Mouse (Mus musculus) intestine, postnatal 0 days (tissue): ENCODE results near the gene Stambpl1. TPM values are rescaled to one million over a fixed set of nuclear protein-coding genes. Genes with fewer than 3 reads are reported as not detected.

Experiments used
- ATAC-seq: fragments of 200-750 bp; cut with Nextera tagmentation; 2 replicates; pipeline ENCODE4 v1.8.0; 2017; ENCODE audit warnings: mild to moderate bottlenecking, moderate TSS enrichment, moderate library complexity
- H3K27ac ChIP-seq: fragments of 300-500 bp; sonication (generic); 2 replicates; pipeline ENCODE4 v1.5.1; 2014; ENCODE audit warnings: mild to moderate bottlenecking, low read depth, low read length, moderate library complexity
- H3K27me3 ChIP-seq: fragments of 300-500 bp; sonication (generic); replicated peaks from 2 replicates; pipeline ENCODE4 v1.6.1; 2014; ENCODE audit warnings: low read length, mixed read lengths; ENCODE audit not compliant: control insufficient read depth, insufficient read depth
- H3K36me3 ChIP-seq: fragments of 300-500 bp; sonication (generic); 2 replicates; pipeline ENCODE4 v1.6.1; 2014; ENCODE audit warnings: mild to moderate bottlenecking, moderate library complexity; ENCODE audit not compliant: control insufficient read depth, insufficient read depth
- H3K4me1 ChIP-seq: fragments of 300-500 bp; sonication (generic); replicated peaks from 2 replicates; pipeline ENCODE4 v1.6.1; 2014; ENCODE audit warnings: antibody characterized with exemption, low read length, mixed read lengths; ENCODE audit not compliant: control insufficient read depth, insufficient read depth
- H3K4me2 ChIP-seq: fragments of 300-500 bp; sonication (generic); replicated peaks from 2 replicates; pipeline ENCODE4 v1.6.1; 2014; ENCODE audit warnings: low read depth, mild to moderate bottlenecking, moderate library complexity
- H3K4me3 ChIP-seq: fragments of 300-500 bp; sonication (generic); 2 replicates; pipeline ENCODE4 v1.5.1; 2014; ENCODE audit warnings: low read depth, low read length
- H3K9ac ChIP-seq: fragments of 300-500 bp; sonication (generic); 2 replicates; pipeline ENCODE4 v1.6.1; 2014; ENCODE audit warnings: mild to moderate bottlenecking, low read depth, low read length
- H3K9me3 ChIP-seq: fragments of 300-500 bp; sonication (generic); 2 replicates; pipeline ENCODE4 v1.6.1; 2016; ENCODE audit warnings: mixed run types; ENCODE audit not compliant: control insufficient read depth
- CTCF ChIP-seq: sonication (generic); IDR thresholded peaks from 2 replicates; pipeline ENCODE4 v1.5.1; 2016; ENCODE audit warnings: low read depth, mild to moderate bottlenecking, control low read depth, antibody characterized with exemption, moderate library complexity
- WGBS: fragments of 180-500 bp; shearing (Covaris S2); extraction: QIAGEN DNeasy Blood & Tissue Kit; methylation state at CpG from one replicate; pipeline ENCODE4 v1.1.7; 2014; 5-methylcytosine and 5-hydroxymethylcytosine counted together
- polyA plus RNA-seq: library from polyadenylated mRNA; unstranded; fragments of >200 nt; fragmentation: Nextera tagmentation; extraction: Ambion mirVana; gene quantifications from 2 replicates; pipeline ENCODE4 v1.2.1, GENCODE M21; 2015

Gene Stambpl1
- polyA plus RNA-seq, 1 experiment from 2014 or later, result 14.8 TPM

- 76% methylated on average over 8 of the region's 8 CpGs for WGBS
- TF ChIP-seq CTCF, result no peak
- ATAC-seq, result no peak
- H3K4me3 ChIP-seq, result no peak overlapping the region
- H3K4me1 ChIP-seq, result peaks cover 1% of the 10 kb centered on the region; the same call in 1 of the 2 replicates
- H3K27ac ChIP-seq, result no peak overlapping the region
- H3K4me2 ChIP-seq, result no peak overlapping the region
- H3K9ac ChIP-seq, result no peak overlapping the region
- no peaks in the 10 kb centered on the region for H3K27me3 ChIP-seq
- H3K36me3 ChIP-seq, result no peaks in the 10 kb centered on the region
- no peaks in the 10 kb centered on the region for H3K9me3 ChIP-seq
Measured at GRCm38 (mm10) chr19:34206760-34207440, 14.9 kb downstream of the Stambpl1 start.

DNA sequence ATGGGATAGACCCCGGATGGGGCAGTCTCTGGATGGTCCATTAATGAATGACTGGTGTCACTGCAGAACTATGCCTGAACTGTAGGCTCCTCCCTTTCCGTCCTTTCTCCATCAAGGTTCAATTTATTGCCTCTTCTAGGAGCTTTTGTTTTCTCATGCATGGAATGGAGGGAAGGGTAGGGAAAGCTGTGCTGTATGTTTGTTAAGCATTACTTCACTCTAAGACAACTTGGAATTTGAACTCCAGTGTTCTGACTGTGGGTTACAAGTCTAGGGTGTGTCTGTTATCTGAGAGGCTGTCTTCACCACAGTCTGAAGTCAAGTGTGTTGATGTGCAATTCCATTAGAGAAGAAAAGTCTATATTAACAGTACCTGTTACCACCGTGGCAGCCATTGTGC is 17.0 kb downstream of the Stambpl1 start:
- TF ChIP-seq CTCF, result no peak
- Histone ChIP-seq H3K4me2 (peak overlapping the region; percentile 39; the same call in 1 of the 2 replicates), H3K36me3 (0 out of 2 replicates have a peak, but pooled peaks cover under 1% of the 10 kb centered on the region), H3K27ac (peak overlapping the region; percentile 54), H3K9ac (no peak overlapping the region), H3K4me3 (no peak overlapping the region), H3K9me3 (no peaks in the 10 kb centered on the region), H3K4me1 (peaks cover 10% of the 10 kb centered on the region; the same call in 1 of the 2 replicates), H3K27me3 (no peaks in the 10 kb centered on the region)
- 49% methylated on average over 3 of the region's 3 CpGs for WGBS
- ATAC-seq, result peak; percentile 97

DNA sequence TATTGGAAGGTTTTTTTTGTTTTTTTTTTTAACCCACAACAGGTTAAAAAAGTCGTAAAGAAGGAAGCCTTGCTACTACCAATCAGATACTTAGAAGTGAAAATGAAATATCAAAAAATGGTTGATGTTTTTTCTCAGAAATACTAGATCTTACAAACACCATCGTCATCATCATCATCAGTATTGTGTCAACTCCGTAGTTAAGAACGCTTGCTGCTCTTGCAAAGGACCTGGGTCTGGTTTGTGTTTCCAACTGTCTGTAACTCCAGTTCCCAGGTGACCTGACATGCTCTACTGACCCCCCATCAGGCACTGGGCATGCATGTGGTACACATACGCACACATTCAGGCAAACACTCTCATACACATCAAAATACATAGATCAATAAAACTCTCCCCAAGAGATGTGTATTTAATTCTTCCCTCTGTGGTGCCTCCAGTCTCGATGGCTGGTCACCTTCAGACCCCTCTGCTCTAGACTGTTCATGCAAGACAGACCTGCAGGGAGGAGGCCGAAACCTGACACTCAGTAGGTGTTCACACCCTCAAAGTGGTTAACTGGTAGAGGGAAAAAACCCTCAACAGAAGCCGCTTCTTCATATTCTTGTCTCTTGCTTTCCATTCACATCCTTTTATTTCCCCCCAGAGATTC is 18.0 kb downstream of the Stambpl1 start:
- no peak for ATAC-seq
- Histone ChIP-seq H3K4me3 (no peak overlapping the region), H3K9ac (no peak overlapping the region), H3K36me3 (0 out of 2 replicates have a peak, but pooled peaks cover 3% of the 10 kb centered on the region), H3K4me2 (no peak overlapping the region), H3K9me3 (no peaks in the 10 kb centered on the region), H3K4me1 (peaks cover 10% of the 10 kb centered on the region; the same call in 1 of the 2 replicates), H3K27ac (no peak overlapping the region; the same call in 1 of the 2 replicates), H3K27me3 (no peaks in the 10 kb centered on the region)
- TF ChIP-seq CTCF, result no peak
- 69% methylated on average over 8 of the region's 8 CpGs for WGBS

- peaks cover 10% of the 10 kb centered on the region; the same call in 1 of the 2 replicates for H3K4me1 ChIP-seq
- H3K4me3 ChIP-seq, result no peak overlapping the region
- no peak for TF ChIP-seq CTCF
- peak overlapping the region; percentile 36 for H3K27ac ChIP-seq
- WGBS, result 26% methylated on average over 2 of the region's 2 CpGs
- no peak overlapping the region for H3K4me2 ChIP-seq
- ATAC-seq, result peak; percentile 20
- 0 out of 2 replicates have a peak, but pooled peaks cover 3% of the 10 kb centered on the region for H3K36me3 ChIP-seq
- no peaks in the 10 kb centered on the region for H3K27me3 ChIP-seq
- no peak overlapping the region for H3K9ac ChIP-seq
- no peaks in the 10 kb centered on the region for H3K9me3 ChIP-seq
Measured at GRCm38 (mm10) chr19:34210841-34211240, 18.8 kb downstream of the Stambpl1 start.

DNA sequence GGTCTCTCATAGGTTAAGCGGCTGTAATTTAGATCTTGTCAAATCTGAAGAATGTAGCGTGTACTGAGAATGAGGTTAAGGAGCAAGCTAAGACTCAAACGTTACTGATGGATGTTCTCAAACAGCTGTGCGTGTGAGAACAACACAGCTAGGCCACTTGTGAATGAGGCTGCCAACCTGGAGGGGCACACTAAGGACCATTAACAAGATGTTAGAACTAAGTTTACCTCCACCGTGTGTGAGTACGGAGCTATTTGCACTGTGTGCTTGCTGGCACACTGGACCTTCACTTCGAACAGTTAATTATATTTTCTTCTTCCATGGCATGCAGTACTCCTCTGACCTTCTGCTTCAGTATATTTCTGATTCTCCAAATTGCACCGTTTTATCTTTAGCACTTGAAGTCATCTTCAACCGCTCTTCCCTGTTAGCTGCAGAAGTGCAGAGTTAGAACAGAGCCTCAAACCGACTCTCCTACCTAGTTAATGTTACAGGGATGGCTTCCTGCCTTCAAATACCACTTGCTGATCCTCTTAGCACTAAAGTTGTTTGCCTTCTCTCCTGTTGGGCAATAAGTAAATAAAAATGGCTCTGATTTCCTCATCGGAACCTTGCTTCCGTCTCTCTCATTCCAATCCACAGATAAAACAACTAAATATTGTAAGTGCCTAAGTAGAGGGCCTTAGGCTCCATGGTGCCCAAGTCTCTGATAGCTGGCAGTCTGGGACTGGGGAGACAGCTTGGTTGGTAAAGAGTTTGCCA is 20.6 kb downstream of the Stambpl1 start:
- no peak overlapping the region for H3K9ac ChIP-seq
- H3K27me3 ChIP-seq, result no peaks in the 10 kb centered on the region
- no peaks in the 10 kb centered on the region for H3K9me3 ChIP-seq
- WGBS, result 52% methylated on average over 12 of the region's 12 CpGs
- TF ChIP-seq CTCF, result no peak
- H3K4me2 ChIP-seq, result peak overlapping the region; percentile 39; the same call in 1 of the 2 replicates
- no peak for ATAC-seq
- H3K4me1 ChIP-seq, result peaks cover 10% of the 10 kb centered on the region; the same call in 1 of the 2 replicates
- peak overlapping the region; percentile 35; the same call in 1 of the 2 replicates for H3K27ac ChIP-seq
- no peak overlapping the region for H3K4me3 ChIP-seq
- H3K36me3 ChIP-seq, result 0 out of 2 replicates have a peak, but pooled peaks cover 3% of the 10 kb centered on the region

DNA sequence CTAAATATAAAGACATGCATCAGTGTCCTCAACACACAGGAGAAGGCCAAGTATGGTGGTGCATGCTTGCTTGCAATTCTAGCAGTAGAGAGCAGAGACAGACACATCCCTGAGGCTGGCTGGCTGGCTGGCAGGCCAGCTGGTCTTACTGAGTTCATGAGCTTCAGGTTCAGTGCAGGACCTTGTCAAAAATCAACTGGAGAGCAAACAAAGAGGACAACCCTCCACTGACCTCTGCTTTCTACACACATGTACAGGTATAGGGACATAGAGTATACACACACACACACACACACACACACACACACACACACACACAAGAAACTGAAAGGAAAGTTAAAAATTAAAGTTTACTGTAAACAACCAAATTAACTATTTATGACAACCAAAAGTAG is 21.2 kb downstream of the Stambpl1 start:
- Histone ChIP-seq H3K4me3 (no peak overlapping the region), H3K9me3 (no peaks in the 10 kb centered on the region), H3K36me3 (0 out of 2 replicates have a peak, but pooled peaks cover 3% of the 10 kb centered on the region), H3K4me2 (no peak overlapping the region), H3K27me3 (no peaks in the 10 kb centered on the region), H3K27ac (peak overlapping the region; percentile 75; the same call in 1 of the 2 replicates), H3K4me1 (peaks cover 10% of the 10 kb centered on the region; the same call in 1 of the 2 replicates), H3K9ac (no peak overlapping the region)
- ATAC-seq, result no peak
- no peak for TF ChIP-seq CTCF
